Mouse (Mus musculus) spleen, postnatal 14 days (tissue): ENCODE measurements around the gene Phf24.

Experiments
- DNase-seq, 2 experiments: peaks; one replicate each; pipeline ENCODE4 v3.0.0; 2021 to 2022; ENCODE audit warnings: low spot score in 2 of 2

Gene Phf24

GRCm38 (mm10) chr4:42916617-42917401 lies at the start of gene Phf24:
Gene Phf24 (plus strand): TSS chr4:42916660.
- DNase-seq: no peak

- no peak for DNase-seq
Measured at GRCm38 (mm10) chr4:42867390-42867789, 49.1 kb upstream of the Phf24 start.

- no peak for DNase-seq
Measured at GRCm38 (mm10) chr4:42868193-42868592, 48.3 kb upstream of the Phf24 start.

- DNase-seq: no peak
Measured at GRCm38 (mm10) chr4:42870748-42871147, 45.7 kb upstream of the Phf24 start.

GRCm38 (mm10) chr4:42872151-42872550 lies 44.3 kb upstream of the Phf24 start:
- no peak for DNase-seq

GRCm38 (mm10) chr4:42872746-42873435 lies 43.6 kb upstream of the Phf24 start:
- DNase-seq: no peak

GRCm38 (mm10) chr4:42874134-42874533 lies 42.3 kb upstream of the Phf24 start, which contains the start of gene Fam205c:
Gene Fam205c (minus strand): TSS chr4:42874234.
- DNase-seq: no peak

- peak in 1 of 2 experiments; percentile 45 for DNase-seq
Measured at GRCm38 (mm10) chr4:42876586-42877291, 39.7 kb upstream of the Phf24 start.

- no peak for DNase-seq
Measured at GRCm38 (mm10) chr4:42877657-42878056, 38.8 kb upstream of the Phf24 start.

- DNase-seq: peak; percentile 32 to 46
Measured at GRCm38 (mm10) chr4:42879829-42880676, 36.4 kb upstream of the Phf24 start.

GRCm38 (mm10) chr4:42880677-42880948 lies 35.8 kb upstream of the Phf24 start:
- DNase-seq: no peak

- DNase-seq: no peak
Measured at GRCm38 (mm10) chr4:42886926-42887325, 29.5 kb upstream of the Phf24 start.

- DNase-seq: no peak
Measured at GRCm38 (mm10) chr4:42888806-42889205, 27.7 kb upstream of the Phf24 start.

- no peak for DNase-seq
Measured at GRCm38 (mm10) chr4:42891176-42891575, 25.3 kb upstream of the Phf24 start.

- DNase-seq: no peak
Measured at GRCm38 (mm10) chr4:42895118-42895517, 21.3 kb upstream of the Phf24 start.

GRCm38 (mm10) chr4:42898914-42899313 lies 17.5 kb upstream of the Phf24 start:
- DNase-seq: no peak

GRCm38 (mm10) chr4:42900878-42901277 lies 15.6 kb upstream of the Phf24 start:
- no peak for DNase-seq

GRCm38 (mm10) chr4:42902174-42902573 lies 14.3 kb upstream of the Phf24 start:
- DNase-seq: peak in 1 of 2 experiments; percentile 21

GRCm38 (mm10) chr4:42902730-42903129 lies 13.7 kb upstream of the Phf24 start:
- DNase-seq: no peak

GRCm38 (mm10) chr4:42903942-42904341 lies 12.5 kb upstream of the Phf24 start:
- DNase-seq: no peak

GRCm38 (mm10) chr4:42904523-42904922 lies 11.9 kb upstream of the Phf24 start:
- DNase-seq: no peak

GRCm38 (mm10) chr4:42904966-42905365 lies 11.5 kb upstream of the Phf24 start:
- DNase-seq: no peak
